Mouse (Mus musculus) hindbrain, embryonic 11.5 days (tissue): ENCODE measurements around the gene Slc46a3. TPM values are rescaled to one million over a fixed set of nuclear protein-coding genes. Genes with fewer than 3 reads are reported as not detected.

Experiments
- ATAC-seq: fragments of 200-750 bp; cut with Nextera tagmentation; 2 replicates; pipeline ENCODE4 v1.8.0; 2017; ENCODE audit warnings: mild to moderate bottlenecking, moderate TSS enrichment, moderate library complexity; ENCODE audit not compliant: low FRiP score
- DNase-seq: peaks from one replicate; pipeline ENCODE4 v3.0.0-alpha.2; 2015; ENCODE audit warnings: low spot score
- H3K27ac ChIP-seq: fragments of 300-500 bp; sonication (generic); 2 replicates; pipeline ENCODE4 v1.5.1; 2014; ENCODE audit warnings: mild to moderate bottlenecking, low read depth, low read length
- H3K27me3 ChIP-seq: fragments of 300-500 bp; sonication (generic); 2 replicates; pipeline ENCODE4 v1.6.1; 2014; ENCODE audit warnings: mild to moderate bottlenecking, low read length, moderate library complexity, mixed read lengths; ENCODE audit not compliant: control insufficient read depth, insufficient read depth
- H3K36me3 ChIP-seq: fragments of 300-500 bp; sonication (generic); 2 replicates; pipeline ENCODE4 v1.6.1; 2014; ENCODE audit warnings: mild to moderate bottlenecking, low read length, moderate library complexity, mixed read lengths; ENCODE audit not compliant: control insufficient read depth, insufficient read depth
- H3K4me1 ChIP-seq: fragments of 300-500 bp; sonication (generic); replicated peaks from 2 replicates; pipeline ENCODE4 v1.6.1; 2014; ENCODE audit warnings: low read length, mixed read lengths; ENCODE audit not compliant: control insufficient read depth, insufficient read depth
- H3K4me2 ChIP-seq: fragments of 300-500 bp; sonication (generic); replicated peaks from 2 replicates; pipeline ENCODE4 v1.6.1; 2014; ENCODE audit warnings: mild to moderate bottlenecking, low read depth, low read length
- H3K4me3 ChIP-seq: fragments of 300-500 bp; sonication (generic); 2 replicates; pipeline ENCODE4 v1.5.1; 2014; ENCODE audit warnings: low read depth, low read length
- H3K9ac ChIP-seq: fragments of 300-500 bp; sonication (generic); 2 replicates; pipeline ENCODE4 v1.6.1; 2014; ENCODE audit warnings: low read depth, low read length
- H3K9me3 ChIP-seq: fragments of 300-500 bp; sonication (generic); 2 replicates; pipeline ENCODE4 v1.6.1; 2016; ENCODE audit warnings: low read length; ENCODE audit not compliant: control insufficient read depth
- WGBS: fragments of 180-500 bp; shearing (Covaris S2); extraction: QIAGEN DNeasy Blood & Tissue Kit; methylation state at CpG from one replicate; pipeline ENCODE4 v1.1.7; 2014; 5-methylcytosine and 5-hydroxymethylcytosine counted together
- polyA plus RNA-seq: library from polyadenylated mRNA; unstranded; fragments of >200 nt; fragmentation: Nextera tagmentation; extraction: Ambion mirVana; gene quantifications from 2 replicates; pipeline ENCODE4 v1.2.1, GENCODE M21; 2014

The Slc46a3 gene
- polyA plus RNA-seq, 1 experiment from 2014 or later: 3.9 TPM

DNA sequence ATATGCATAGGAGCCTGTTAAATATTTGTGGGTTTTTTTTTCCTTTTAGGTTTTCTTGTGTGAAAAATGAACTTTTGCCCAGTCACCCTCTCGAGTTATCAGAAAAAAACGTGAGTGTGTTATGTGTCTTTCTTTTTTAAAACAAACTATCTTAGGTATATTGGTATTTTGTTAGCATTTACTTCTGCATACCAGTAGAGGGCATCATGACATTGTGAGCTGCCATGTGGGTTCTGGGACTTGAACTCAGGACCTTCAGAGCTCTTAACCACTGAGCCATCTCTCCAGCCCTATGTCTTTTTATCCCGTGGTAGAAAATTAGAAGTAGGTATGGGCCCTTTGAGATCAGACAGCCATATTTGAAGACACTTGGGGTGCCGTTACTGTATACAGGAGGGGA, 25.9 kb downstream of the Slc46a3 start:
- peaks cover 6% of the 10 kb centered on the region for H3K36me3 ChIP-seq
- no peak overlapping the region for H3K4me3 ChIP-seq
- H3K4me1 ChIP-seq: no peaks in the 10 kb centered on the region
- no peaks in the 10 kb centered on the region for H3K27me3 ChIP-seq
- no peak overlapping the region for H3K9ac ChIP-seq
- ATAC-seq (no peak), DNase-seq (no peak)
- H3K27ac ChIP-seq: no peak overlapping the region
- no peaks in the 10 kb centered on the region for H3K9me3 ChIP-seq
- 87% methylated on average over 4 of the region's 4 CpGs for WGBS
- no peak overlapping the region for H3K4me2 ChIP-seq

DNA sequence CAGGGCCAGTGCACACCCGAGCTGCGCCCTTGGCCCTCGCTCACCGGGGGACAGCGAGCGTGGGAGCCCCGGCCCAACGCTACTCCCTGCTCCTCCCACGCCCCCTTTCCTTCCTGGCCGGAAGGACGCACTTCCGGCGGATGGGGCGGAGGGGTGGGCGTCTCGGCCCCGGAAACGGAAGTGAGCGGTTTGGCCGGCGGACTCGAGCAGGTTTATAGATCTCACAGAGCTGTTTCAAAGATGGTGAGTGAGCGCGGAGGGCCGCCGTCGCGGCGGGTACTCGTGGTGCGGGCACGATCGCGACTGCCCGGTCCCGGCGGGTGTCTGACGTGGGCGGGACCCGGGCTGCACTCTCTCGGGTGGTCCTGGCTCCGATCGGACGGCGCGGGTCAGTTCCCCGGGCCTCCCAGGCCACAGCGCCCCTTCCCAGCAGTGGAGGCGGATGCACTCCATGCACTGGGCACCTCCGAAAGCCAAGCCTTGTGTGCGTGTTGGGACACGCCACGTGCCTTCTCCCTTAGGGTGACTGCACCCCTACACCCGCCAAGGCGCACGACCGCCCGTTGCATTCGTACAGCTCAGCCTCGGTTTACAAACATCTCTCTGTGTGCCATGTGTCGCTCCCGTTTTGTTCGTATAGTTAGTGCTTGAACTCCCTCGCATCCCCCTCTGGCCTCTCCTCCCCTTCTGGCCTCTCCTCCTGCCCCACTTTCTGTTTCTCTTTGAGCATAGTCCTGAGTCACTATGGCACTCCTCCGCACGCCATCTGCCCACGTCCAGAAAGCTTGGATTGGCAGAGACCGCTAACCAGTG, 34.0 kb downstream of the Slc46a3 start, which contains the start of gene Pomp:
Pomp (plus strand) TSS at position 13 of the 813 bp plus-strand sequence.
- peak; percentile 96 for DNase-seq
- 0 out of 2 replicates have a peak within 1 kb of the TSS, but pooled peaks have one; percentile 25 for H3K27ac ChIP-seq
- peak within 1 kb of the TSS; percentile 72 for H3K4me2 ChIP-seq
- H3K27me3 ChIP-seq: no peaks in the 10 kb centered on the region
- peaks cover 3% of the 10 kb centered on the region; the same call in 1 of the 2 replicates for H3K4me1 ChIP-seq
- H3K9me3 ChIP-seq: no peaks in the 10 kb centered on the region
- WGBS: under 1% methylated on average over 59 of the region's 68 CpGs
- peak within 1 kb of the TSS; percentile 68 for H3K9ac ChIP-seq
- peak within 1 kb of the TSS; percentile 89 for H3K4me3 ChIP-seq
- H3K36me3 ChIP-seq: no peaks in the 10 kb centered on the region
- ATAC-seq: peak; percentile 94

DNA sequence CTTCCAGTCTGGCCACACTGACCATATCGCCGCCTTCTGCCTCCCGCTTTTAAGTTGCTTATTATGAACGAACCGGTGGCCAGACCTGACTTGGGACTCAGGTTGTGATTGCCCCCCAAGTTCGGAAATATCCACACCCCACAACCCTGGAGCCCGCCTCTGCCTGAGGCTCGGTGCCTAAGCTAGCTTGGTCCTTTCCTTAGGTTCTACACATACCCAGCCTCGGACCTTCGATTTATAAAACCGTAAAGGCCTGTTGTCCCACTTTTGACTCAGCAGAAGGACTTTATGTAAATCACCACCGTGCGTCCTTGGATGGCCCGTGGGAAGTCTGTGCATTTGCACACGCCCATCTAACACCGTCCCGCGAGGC, 34.6 kb downstream of the Slc46a3 start:
- ATAC-seq (no peak; the same call in 1 of the 2 replicates), DNase-seq (no peak)
- H3K4me1 ChIP-seq: peaks cover 3% of the 10 kb centered on the region; the same call in 1 of the 2 replicates
- peak overlapping the region; percentile 68 for H3K9ac ChIP-seq
- peak overlapping the region; percentile 72 for H3K4me2 ChIP-seq
- 2% methylated on average over 18 of the region's 18 CpGs for WGBS
- H3K36me3 ChIP-seq: no peaks in the 10 kb centered on the region
- H3K4me3 ChIP-seq: peak overlapping the region; percentile 89
- H3K27ac ChIP-seq: no peak overlapping the region
- no peaks in the 10 kb centered on the region for H3K9me3 ChIP-seq
- H3K27me3 ChIP-seq: no peaks in the 10 kb centered on the region

DNA sequence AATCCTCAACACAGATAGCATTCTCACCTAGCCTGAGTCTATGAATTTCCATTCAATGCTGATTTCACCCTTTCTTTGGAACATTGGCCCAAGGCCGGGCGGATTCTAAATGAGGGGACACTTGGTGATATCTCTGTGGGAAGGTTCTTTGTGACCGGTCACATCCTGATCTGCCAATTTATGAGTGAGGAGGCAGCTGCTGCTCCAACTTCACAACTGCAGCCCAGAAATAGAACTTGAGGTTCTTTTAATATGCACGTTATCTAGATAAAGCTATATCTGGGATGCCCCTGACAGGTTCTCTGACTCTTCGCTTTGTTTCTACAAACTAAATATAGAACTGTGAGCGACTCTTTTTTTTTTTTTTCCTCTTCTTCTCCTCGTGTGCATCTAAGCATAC, 44.4 kb downstream of the Slc46a3 start:
- DNase-seq (no peak), ATAC-seq (no peak)
- no peaks in the 10 kb centered on the region for H3K9me3 ChIP-seq
- no peak overlapping the region for H3K4me3 ChIP-seq
- no peaks in the 10 kb centered on the region for H3K4me1 ChIP-seq
- no peaks in the 10 kb centered on the region for H3K27me3 ChIP-seq
- H3K4me2 ChIP-seq: no peak overlapping the region
- H3K9ac ChIP-seq: no peak overlapping the region
- no peak overlapping the region for H3K27ac ChIP-seq
- 75% methylated on average over 7 of the region's 7 CpGs for WGBS
- H3K36me3 ChIP-seq: no peaks in the 10 kb centered on the region

DNA sequence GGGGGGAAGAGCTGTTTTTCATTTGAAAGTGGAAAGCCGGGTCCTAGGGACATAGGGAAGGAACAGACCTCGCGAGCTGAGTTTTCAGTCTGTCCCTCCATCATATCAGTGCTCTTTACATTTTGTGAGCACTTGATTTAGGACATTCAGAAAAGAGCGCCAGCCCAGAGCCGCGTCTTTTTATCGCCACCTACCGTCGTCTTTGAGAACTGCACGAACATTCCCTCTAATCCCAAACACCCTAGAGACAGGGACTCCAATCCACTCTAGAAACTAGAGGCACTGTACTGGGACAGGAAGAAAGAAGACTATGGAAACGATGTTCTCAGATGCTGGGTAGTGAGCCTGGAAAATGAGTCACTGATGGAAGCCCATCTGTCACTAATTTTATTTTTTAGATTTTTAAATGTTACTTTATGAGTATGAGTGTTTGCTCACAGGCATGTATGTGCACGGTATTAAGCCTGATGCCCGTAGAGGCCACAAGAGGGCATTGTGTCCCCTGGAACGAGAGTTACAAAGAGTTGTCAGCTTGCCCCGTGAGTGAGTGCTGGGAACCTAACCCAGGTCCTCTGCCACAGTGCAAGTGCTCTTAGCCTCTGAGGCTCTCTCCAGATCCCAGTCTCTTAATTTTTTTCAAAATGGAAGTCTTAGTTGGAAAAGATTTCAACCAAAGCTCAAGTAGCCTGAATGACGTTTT, 46.3 kb downstream of the Slc46a3 start:
- no peak overlapping the region for H3K4me3 ChIP-seq
- H3K4me1 ChIP-seq: no peaks in the 10 kb centered on the region
- no peak overlapping the region for H3K27ac ChIP-seq
- no peak for ATAC-seq
- DNase-seq: peak; percentile 89
- H3K4me2 ChIP-seq: no peak overlapping the region
- H3K9me3 ChIP-seq: no peaks in the 10 kb centered on the region
- no peaks in the 10 kb centered on the region for H3K27me3 ChIP-seq
- H3K36me3 ChIP-seq: no peaks in the 10 kb centered on the region
- WGBS: 22% methylated on average over 16 of the region's 16 CpGs
- H3K9ac ChIP-seq: no peak overlapping the region

DNA sequence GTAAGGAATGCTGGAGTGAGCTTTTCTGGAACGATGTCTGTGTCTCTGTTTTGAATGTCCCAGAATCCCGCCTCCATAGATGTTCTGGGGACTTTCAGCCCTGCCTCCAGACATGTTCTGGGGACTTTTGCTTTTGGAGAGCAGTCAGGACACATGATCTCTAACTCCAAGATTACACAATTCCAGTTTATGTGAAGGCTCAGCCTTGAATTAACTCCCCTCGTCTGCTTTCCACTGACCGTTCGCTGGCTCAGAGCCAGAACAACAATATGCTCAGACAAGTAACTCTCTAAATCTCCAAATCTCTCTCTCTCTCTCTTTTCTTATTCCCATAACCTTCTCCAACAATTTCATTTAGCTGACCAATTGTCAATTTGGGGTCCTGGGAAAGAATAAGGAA, 47.3 kb downstream of the Slc46a3 start:
- H3K36me3 ChIP-seq: no peaks in the 10 kb centered on the region
- no peak overlapping the region for H3K9ac ChIP-seq
- DNase-seq: no peak
- H3K4me2 ChIP-seq: no peak overlapping the region
- ATAC-seq: no peak
- H3K9me3 ChIP-seq: no peaks in the 10 kb centered on the region
- no peak overlapping the region for H3K4me3 ChIP-seq
- H3K4me1 ChIP-seq: no peaks in the 10 kb centered on the region
- H3K27me3 ChIP-seq: no peaks in the 10 kb centered on the region
- WGBS: 89% methylated on average over 5 of the region's 5 CpGs
- H3K27ac ChIP-seq: no peak overlapping the region

DNA sequence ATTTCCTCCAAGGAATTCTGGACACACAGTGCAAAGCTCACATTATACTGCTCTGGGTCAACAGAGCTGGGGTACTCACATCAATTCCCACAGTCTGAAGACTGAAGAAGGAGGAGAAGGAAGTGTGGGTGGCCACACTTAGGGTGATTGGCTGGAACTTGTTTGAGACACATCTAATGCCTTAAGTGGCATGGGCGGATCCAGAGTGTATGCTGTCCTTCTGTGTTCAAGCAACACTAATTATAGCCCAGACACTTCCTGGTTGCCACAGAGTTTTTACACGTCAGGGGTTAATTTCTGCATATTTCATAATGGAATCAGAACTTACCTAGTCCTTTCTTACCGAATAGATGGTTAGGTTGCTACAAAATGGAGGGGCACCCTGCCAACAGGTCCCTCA, 49.3 kb downstream of the Slc46a3 start:
- Histone ChIP-seq H3K27me3 (no peaks in the 10 kb centered on the region), H3K36me3 (no peaks in the 10 kb centered on the region), H3K4me2 (no peak overlapping the region), H3K4me3 (no peak overlapping the region), H3K9ac (no peak overlapping the region), H3K9me3 (no peaks in the 10 kb centered on the region), H3K27ac (no peak overlapping the region), H3K4me1 (no peaks in the 10 kb centered on the region)
- ATAC-seq (no peak), DNase-seq (no peak)
- WGBS: 82% methylated on average over 3 of the region's 3 CpGs

DNA sequence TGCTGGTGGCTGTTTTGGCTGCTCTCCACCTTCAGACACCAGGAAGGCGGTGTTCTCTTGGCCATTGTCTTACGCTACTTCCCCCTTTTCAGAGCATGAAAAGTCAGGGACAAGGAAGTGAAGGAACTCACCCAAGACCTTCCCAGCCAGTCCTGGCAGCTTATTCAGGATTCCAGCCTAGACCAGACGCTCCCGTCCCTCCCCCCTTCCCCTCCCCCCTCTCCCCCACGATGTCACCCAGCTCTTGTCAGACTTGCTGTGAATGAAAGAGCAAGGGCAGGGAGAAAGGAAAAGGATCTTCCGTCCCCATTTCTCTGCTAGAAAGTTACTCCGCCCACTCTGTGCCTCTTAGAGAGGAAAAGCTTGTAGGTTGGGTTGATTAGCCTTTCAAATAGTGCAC, 51.3 kb downstream of the Slc46a3 start:
- H3K36me3 ChIP-seq: no peaks in the 10 kb centered on the region
- no peak overlapping the region for H3K4me2 ChIP-seq
- ATAC-seq (no peak), DNase-seq (no peak)
- H3K4me1 ChIP-seq: no peaks in the 10 kb centered on the region
- H3K4me3 ChIP-seq: no peak overlapping the region
- H3K9me3 ChIP-seq: no peaks in the 10 kb centered on the region
- H3K9ac ChIP-seq: no peak overlapping the region
- WGBS: 55% methylated on average over 7 of the region's 7 CpGs
- no peaks in the 10 kb centered on the region for H3K27me3 ChIP-seq
- H3K27ac ChIP-seq: no peak overlapping the region
